Mouse (Mus musculus) liver, adult (tissue): ENCODE results near the gene Tmigd1.

Experiments
- GATA4 ChIP-seq: IDR thresholded peaks from 2 replicates; pipeline ENCODE4 v1.6.1; 2014; ENCODE audit warnings: mild to moderate bottlenecking, low read length; ENCODE audit not compliant: insufficient replicate concordance

The Tmigd1 gene

DNA sequence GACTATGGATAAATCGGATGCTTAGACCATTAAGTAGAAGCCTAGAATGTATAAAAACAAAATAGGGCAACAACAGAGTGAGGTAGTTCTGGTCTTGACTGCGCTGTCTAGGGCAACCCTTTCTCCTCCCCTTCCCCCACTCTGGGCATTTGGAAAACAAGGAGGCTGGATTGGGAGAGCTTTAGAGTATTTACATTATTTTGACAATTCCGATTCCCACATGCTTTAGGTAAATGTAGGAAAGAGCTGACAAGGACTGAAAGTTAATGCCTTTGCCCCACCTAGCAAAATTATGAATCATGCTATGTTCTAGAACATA, 15.2 kb downstream of the Tmigd1 start:
- TF ChIP-seq GATA4, result no peak

- TF ChIP-seq GATA4, result no peak
Observed at GRCm38 (mm10) chr11:76920607-76921006, 18.6 kb downstream of the Tmigd1 start.

DNA sequence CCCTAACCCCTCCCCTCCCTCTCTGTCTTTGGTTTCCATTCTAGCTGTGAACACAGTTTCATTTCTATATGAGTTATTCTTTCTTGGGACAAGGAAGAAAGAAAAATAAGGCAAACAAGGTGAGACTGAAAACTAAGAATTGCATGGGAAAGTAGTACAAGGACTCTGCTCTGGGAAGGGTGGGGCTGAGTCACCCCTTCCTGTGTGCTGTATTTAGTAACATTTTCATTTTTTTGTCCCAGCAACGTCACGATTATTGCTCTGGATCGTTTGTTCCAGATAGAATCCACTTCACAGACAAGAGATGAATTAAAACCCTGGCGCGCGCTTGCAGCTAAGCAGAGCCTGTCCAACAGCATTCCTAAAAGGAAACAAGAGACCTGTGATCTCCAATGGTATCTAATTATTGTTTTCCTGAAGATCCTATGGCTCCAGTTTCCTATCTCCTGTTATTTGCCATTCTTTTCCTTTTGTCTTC, 22.8 kb downstream of the Tmigd1 start, which contains the start of gene Blmh:
TSS of gene Blmh (plus strand) at position 51 of the 478 bp plus-strand sequence.
- TF ChIP-seq GATA4, result no peak

- TF ChIP-seq GATA4, result no peak
Observed at GRCm38 (mm10) chr11:76933209-76933608, 31.2 kb downstream of the Tmigd1 start.

DNA sequence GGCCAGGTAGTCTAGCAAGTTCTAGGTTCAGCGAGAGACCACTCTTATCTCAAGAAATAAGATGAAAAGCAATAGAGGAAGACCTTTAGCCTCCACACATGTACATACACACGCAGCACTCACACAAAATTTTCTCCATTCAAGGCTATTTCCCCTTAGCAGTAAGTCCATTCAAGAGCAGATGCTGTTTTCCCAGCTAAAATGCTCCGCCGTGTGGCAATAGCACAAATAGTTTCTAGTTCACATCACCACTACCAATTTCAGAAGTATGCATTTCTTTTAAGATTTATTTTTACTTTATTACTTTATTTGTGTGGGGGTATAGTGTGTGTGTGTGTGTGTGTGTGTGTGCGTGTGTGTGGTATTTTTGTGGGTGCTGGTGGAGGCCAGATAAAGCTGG, 34.6 kb downstream of the Tmigd1 start:
- TF ChIP-seq GATA4, result no peak

DNA sequence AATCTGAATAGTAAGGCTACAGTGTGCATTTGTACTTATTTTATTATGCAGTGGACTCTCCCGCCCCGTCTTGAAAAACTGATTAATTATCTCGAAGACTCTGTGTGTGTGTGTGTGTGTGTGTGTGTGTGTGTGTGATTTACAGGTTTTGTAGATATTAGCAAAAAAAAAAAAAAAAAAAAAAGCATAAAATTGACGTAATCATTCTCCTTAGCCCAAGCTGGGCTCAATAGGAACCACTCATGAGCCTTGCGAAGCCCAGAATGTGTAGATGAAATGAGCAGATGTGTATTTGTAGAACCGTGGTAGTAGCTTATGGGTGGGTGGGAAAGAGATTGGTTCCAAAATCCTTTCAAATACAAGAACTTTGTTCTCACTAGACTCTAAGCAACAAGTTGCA, 42.9 kb downstream of the Tmigd1 start:
- TF ChIP-seq GATA4, result no peak

DNA sequence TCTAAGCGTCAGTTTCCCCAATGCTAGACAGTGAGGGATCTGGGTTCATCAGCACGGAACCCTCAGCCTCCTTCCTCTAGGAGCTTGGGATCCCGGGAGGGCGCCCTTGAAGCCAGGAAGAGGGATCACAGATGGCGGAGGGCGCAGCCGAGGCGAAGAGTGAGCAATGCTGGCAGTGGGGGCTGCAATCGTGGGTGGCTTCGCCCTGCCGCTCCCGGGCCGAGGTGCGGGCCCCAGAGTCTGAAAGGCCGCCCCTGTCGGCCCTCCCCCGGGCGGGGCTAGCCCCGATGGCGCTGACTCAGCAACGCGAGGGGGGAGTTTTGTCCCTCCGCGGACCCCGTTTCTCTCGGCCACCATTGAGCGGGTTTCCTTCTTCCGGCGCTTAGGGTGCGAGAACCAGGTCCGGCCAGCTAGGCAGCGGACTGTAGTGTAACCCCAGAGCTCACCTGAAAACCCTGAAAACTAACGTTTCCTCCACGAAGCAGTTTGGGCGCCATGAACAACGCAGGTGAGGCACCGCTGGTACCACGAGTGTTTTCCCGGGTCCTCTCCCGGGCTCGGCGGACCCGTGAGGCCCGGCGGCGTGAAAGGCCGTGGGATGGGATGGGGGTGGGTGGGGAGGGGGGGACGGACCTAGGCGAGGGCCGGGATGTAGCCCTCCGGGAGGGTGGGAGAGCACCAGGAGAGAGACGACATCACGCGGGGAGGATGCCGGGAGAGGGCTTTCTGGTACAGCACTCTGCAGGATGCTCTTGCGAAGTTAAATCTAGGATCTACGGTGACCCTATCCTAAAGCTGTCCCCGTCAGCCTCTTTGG, 43.6 kb downstream of the Tmigd1 start:
- no peak; the same call in 1 of the 2 replicates for TF ChIP-seq GATA4

GRCm38 (mm10) chr11:76946203-76946585, 44.2 kb downstream of the Tmigd1 start:
- TF ChIP-seq GATA4, result no peak

DNA sequence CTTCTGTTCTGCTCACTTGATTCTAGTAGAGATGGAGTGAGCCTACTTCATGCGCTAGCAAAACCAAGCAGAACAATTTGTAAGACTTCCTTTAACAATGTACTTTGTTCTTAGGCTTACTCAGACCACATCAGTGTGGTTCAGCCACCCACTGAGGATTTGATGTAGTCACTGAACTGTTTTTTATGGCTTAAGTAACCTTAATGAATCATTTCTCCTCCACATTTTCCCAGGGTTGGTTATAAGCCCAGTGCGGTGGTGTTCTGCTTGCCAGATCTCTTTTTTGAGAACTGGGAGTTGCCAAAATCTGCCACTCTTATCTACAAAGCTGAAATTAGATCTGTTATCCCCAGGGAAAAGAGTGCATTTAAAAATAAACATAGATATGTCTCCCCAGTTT, 51.6 kb downstream of the Tmigd1 start:
- TF ChIP-seq GATA4, result no peak

- TF ChIP-seq GATA4, result no peak
Observed at GRCm38 (mm10) chr11:76965703-76966102, 63.7 kb downstream of the Tmigd1 start.
